Mouse (Mus musculus) macrophage (primary cell): Measurements from ENCODE around the gene Sgsm3. TPM values are rescaled to one million over a fixed set of nuclear protein-coding genes. Genes with fewer than 3 reads are reported as not detected.

Experiments
- H3K27ac ChIP-seq: fragments of 350-480 bp; formaldehyde crosslinking; 2 replicates; pipeline ENCODE4 v1.9.0; 2021
- H3K36me3 ChIP-seq: fragments of 350-480 bp; formaldehyde crosslinking; 2 replicates; pipeline ENCODE4 v1.9.0; 2021; ENCODE audit errors: inconsistent target
- H3K4me3 ChIP-seq: fragments of 350-480 bp; formaldehyde crosslinking; 2 replicates; pipeline ENCODE4 v1.9.0; 2021; ENCODE audit errors: inconsistent target
- H3K79me2 ChIP-seq: fragments of 350-480 bp; formaldehyde crosslinking; 2 replicates; pipeline ENCODE4 v1.9.0; 2021; ENCODE audit errors: inconsistent target
- WGBS: methylation state at CpG from one replicate; pipeline ENCODE4 v1.1.7; 2026; ENCODE audit warnings: inconsistent platforms; ENCODE audit not compliant: missing documents; 5-methylcytosine and 5-hydroxymethylcytosine counted together
- polyA plus RNA-seq: library from polyadenylated mRNA; stranded (reverse); fragments of 250-400 nt; gene quantifications from 3 replicates; pipeline ENCODE4 v1.2.4, GENCODE M21; 2018; ENCODE audit warnings: inconsistent platforms

Sgsm3 gene
- polyA plus RNA-seq, 1 experiment from 2014 or later = 10.3 TPM

DNA sequence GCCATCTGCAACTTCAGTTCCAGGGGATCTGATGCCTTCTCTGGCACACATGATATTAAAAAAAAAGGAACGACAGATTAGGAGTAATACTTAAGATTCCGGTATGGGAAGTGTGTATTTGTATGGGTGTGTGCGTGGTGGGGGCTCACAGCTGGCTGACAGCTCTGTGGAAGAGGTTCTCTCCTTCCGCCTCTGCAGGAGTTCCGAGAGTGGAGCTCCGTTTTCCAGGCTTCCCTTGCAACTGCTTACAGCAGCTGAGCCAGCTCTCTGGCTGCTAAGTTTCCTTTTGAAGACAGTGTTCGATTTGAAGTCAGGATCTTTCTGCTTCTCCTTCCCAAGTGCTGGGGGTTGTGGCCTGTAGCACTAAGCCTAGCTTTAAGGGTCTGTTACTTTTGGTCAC is 27.5 kb upstream of the Sgsm3 start:
- Histone ChIP-seq H3K79me2 (peaks cover 33% of the 10 kb centered on the region), H3K36me3 (peaks cover 30% of the 10 kb centered on the region), H3K4me3 (no peak overlapping the region), H3K27ac (no peak overlapping the region)
- WGBS = 83% methylated on average over 7 of the region's 7 CpGs

DNA sequence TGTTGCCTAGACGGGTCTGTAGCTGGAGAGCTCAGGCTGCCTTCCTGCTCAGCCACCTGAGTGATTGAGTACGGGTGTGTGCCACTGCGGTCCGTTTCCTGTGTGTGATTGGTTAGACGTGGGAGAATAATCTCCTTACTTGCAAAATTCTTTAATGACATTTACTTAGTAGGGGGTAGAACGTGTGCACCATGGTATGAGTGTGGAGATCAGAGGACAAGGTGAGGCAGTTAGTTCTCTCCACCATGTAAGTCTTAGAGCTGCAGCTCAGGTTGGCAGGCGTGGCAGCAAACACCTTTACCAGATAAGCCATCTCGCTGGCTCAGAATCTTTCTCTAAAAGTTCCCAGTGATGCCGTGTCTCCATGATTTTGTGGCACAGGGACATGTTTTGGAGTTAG is 23.6 kb upstream of the Sgsm3 start:
- no peak overlapping the region for H3K4me3 ChIP-seq
- H3K79me2 ChIP-seq = peaks cover 28% of the 10 kb centered on the region
- H3K27ac ChIP-seq = no peak overlapping the region
- 89% methylated on average over 9 of the region's 9 CpGs for WGBS
- peaks cover 52% of the 10 kb centered on the region for H3K36me3 ChIP-seq

DNA sequence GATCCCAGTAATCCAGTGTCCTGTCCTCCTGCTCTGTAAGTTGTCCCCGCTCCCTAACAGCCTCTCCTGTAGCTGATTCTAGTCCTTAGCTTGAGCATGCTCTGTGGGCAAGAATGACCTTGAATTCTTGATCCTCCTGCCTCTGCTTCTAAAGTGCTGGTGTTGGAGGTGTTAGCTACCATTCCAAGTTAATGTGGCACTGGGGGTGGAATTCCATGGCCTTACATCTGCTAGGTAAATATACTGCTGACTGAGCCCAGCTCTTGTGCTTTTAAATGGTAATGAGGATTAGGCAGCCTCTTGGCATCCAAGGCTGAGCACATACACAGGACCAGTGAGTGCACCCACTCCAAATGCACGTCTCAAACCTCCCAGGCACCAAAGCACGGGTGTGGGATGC is 22.7 kb upstream of the Sgsm3 start:
- Histone ChIP-seq H3K4me3 (no peak overlapping the region), H3K36me3 (peaks cover 60% of the 10 kb centered on the region)
- 83% methylated on average over 3 of the region's 3 CpGs for WGBS

DNA sequence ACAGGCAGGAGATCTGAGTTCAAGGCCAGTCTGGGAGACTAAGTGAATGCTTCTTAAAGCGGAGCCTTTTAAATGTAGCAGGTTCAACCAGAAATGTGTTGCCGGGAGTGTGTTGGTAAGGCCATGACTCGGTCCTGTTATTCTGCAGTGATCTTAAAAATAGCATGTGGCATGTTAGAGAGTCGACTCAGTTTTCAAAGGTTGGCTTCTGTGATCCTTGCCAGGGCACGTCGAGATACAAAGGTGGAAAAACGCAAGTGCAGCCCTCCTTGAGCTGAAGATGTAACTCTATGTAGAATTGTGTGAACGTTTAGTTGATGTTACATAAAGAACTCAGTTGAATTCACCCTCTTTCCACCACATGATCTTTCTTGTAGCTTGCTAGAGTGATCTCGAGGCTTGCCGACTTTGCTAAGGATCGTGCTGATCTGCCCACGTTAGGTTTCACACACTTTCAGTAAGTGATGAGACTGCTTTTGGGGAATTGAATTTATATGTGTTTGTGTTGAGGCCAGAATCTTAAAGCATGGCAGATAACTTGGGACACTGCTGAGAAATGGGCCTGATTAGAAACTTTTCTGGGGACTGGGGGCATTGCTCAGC is 21.6 kb upstream of the Sgsm3 start:
- Histone ChIP-seq H3K4me3 (no peak overlapping the region), H3K36me3 (peaks cover 71% of the 10 kb centered on the region), H3K27ac (no peak overlapping the region), H3K79me2 (peaks cover 8% of the 10 kb centered on the region; the same call in 1 of the 2 replicates)
- 98% methylated on average over 12 of the region's 12 CpGs for WGBS

More for the DNA sequence above, 22.7 kb upstream of the Sgsm3 start:
- H3K79me2 ChIP-seq = peaks cover 19% of the 10 kb centered on the region
- H3K27ac ChIP-seq = no peak overlapping the region

DNA sequence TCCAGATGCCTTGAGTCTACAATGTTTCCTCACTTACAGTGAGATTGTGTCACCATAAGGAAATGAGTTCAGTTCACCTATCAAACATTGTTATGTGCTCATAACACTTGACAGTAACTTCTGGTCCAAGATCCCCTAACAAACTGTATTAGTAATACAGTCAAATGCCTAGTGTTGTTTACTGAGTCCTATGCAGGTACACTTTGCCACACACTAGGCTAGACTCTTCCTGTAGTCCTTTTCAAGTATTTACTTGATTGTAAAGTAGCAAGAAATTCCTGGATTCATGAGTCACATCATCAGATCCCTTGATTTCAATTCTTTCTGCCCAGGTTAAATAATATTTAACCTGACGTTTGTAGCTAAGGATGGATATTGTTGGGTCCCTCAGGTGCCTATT is 8.2 kb upstream of the Sgsm3 start:
- peaks cover 47% of the 10 kb centered on the region for H3K36me3 ChIP-seq
- no peak overlapping the region for H3K4me3 ChIP-seq
- WGBS = 100% methylated on average over 1 of the region's 1 CpGs
- H3K27ac ChIP-seq = no peak overlapping the region
- no peaks in the 10 kb centered on the region for H3K79me2 ChIP-seq

DNA sequence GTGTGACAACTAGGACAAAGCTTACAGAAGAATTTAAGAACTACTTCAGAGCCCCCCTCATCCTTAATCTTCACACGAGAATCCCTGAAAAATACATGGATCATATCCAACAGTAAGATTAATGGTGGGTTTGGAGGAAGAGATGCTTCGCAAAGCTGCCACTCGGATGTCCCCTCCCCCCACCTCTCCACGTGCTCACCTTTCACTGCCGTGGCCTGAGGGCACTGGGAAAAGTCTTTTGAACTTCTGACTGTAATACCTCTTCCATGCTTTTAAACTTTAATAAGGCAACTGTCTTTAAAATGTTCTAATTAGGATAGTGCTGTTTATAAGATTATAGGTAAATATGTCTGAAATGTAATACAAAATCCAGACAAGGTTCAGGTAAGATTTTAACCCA is 3.3 kb upstream of the Sgsm3 start:
- 75% methylated on average over 5 of the region's 5 CpGs for WGBS
- H3K79me2 ChIP-seq = no peaks in the 10 kb centered on the region

DNA sequence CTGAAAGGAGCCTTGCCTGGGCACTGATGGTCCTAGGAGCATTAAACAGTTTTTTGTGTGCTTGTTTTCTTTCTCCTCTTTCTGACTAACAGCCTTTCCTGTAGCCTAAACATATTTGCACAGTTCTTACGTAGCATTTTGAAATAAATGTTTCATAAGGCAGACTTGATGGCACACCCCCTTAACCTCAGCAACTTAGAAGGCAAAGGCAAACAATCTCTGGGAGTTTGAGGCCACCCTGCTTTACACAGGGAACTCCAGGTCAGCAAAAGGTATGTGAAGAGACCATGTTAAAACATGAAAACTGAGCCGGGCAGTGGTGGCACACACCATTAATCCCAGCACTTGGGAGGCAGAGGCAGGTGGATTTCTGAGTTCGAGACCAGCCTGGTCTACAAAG is 1.9 kb upstream of the Sgsm3 start:
- H3K4me3 ChIP-seq = no peak overlapping the region
- H3K27ac ChIP-seq = no peak overlapping the region
- 92% methylated on average over 3 of the region's 3 CpGs for WGBS
- H3K36me3 ChIP-seq = no peaks in the 10 kb centered on the region
- peaks cover 5% of the 10 kb centered on the region; the same call in 1 of the 2 replicates for H3K79me2 ChIP-seq

More for the DNA sequence above, 3.3 kb upstream of the Sgsm3 start:
- Histone ChIP-seq H3K36me3 (peaks cover 5% of the 10 kb centered on the region; the same call in 1 of the 2 replicates), H3K27ac (no peak overlapping the region), H3K4me3 (no peak overlapping the region)

DNA sequence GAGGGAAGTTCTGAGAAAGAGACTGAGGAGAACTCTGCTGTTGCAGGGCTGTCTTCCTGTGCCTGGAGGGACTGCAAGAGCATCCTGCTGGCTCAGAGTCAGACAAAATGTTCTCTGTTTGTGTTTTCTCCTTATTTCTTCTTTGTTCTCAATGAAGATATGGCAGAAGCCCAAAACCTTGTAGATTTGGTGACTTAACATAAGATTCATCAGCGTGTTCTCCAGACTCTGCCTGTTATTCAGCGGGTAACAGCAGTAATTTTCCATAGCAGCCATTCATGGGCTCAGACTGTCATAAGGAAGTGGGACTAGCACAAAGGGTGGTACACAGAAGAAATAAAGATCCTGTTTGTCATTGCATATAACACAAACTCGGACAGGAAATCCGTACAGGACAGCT is 2.0 kb downstream of the Sgsm3 start:
- no peak overlapping the region for H3K27ac ChIP-seq
- H3K4me3 ChIP-seq = no peak overlapping the region
- 74% methylated on average over 4 of the region's 4 CpGs for WGBS
- H3K79me2 ChIP-seq = peaks cover 5% of the 10 kb centered on the region; the same call in 1 of the 2 replicates
- no peaks in the 10 kb centered on the region for H3K36me3 ChIP-seq

DNA sequence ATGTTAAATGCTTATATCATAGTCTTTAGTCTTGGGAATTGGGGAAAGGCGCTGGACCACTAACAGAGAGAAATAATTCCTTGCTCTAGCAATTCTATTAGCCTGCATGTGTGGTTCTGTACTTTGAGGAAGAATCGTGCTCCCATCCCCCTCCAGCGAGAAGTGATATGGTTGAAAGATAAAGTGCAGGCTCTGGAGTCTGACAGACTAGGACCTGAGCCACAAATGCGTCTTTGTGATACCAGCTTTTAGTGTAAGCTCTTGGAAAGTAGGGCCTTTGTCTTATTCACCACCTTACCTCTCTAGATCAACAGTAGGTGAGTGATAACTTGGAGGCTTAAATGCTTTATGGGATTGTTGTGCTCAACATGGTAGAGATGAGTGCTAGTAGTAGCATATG is 3.6 kb downstream of the Sgsm3 start:
- WGBS = 91% methylated on average over 3 of the region's 4 CpGs
- Histone ChIP-seq H3K36me3 (no peaks in the 10 kb centered on the region), H3K27ac (no peak overlapping the region), H3K79me2 (peaks cover 5% of the 10 kb centered on the region; the same call in 1 of the 2 replicates), H3K4me3 (no peak overlapping the region)

DNA sequence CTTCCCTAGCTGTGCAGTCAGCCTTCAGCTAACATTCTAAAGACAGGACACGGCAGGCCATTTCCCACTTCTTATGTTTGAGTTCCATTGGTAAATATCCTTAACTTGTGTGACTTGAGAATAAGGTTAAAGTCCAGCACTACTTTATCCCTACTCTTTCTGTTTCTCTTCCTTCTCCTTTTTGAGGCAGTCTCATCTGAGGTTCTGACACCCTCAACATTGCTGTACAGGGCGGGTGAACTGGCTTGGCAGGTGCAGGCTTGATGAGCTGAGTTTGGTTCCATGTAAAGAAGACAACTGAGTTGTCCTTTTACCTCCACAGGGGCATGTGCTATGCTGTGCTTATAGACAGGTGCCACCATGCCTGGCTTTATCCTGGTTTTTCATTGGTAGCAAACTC is 5.7 kb downstream of the Sgsm3 start:
- H3K4me3 ChIP-seq = no peak overlapping the region
- H3K27ac ChIP-seq = no peak overlapping the region
- H3K36me3 ChIP-seq = no peaks in the 10 kb centered on the region
- H3K79me2 ChIP-seq = peaks cover 5% of the 10 kb centered on the region; the same call in 1 of the 2 replicates
- WGBS = 83% methylated on average over 2 of the region's 2 CpGs

DNA sequence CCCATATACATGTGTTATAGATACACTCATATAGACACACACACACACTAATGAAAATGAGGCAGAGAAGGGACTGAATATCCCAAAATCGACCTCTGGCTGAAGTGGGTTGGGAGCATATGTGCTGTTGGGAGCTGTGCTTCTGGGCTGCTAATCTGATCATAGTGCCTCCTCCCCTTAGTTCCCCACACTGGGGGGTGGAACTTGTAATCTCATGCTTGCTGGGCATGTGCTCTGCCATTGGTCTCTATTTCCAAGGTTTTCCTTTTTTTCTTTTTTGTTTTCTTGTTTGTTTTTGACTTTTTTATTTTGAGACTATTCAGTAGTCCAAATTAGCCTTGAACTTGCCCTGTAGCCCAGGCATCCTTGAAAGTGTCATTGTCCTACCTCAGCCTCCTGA is 10.8 kb downstream of the Sgsm3 start:
- WGBS = 71% methylated on average over 1 of the region's 1 CpGs
- H3K36me3 ChIP-seq = no peaks in the 10 kb centered on the region
- H3K79me2 ChIP-seq = no peaks in the 10 kb centered on the region; the same call in 1 of the 2 replicates
- no peak overlapping the region for H3K27ac ChIP-seq
- H3K4me3 ChIP-seq = no peak overlapping the region

DNA sequence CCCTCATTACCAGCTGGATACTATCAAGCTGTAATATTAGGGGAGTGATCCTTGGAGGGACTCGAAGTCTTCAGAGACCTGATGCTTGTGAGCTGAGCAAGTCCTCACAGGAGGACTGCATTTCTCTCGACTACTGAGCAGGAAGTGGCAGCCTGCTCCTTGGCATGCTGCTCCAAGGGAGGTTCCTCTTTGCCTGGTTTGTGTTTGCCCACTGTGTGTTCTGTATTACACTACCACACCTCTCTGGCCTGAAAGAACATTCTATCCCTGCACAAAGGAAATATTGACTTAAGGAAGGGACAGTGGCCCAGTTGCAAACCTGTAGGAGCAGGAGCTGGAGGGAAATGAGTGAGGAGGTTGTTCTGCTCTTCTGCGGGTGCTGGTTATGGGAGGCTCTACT is 12.1 kb downstream of the Sgsm3 start:
- H3K27ac ChIP-seq = no peak overlapping the region
- WGBS = 26% methylated on average over 3 of the region's 3 CpGs
- no peak overlapping the region for H3K4me3 ChIP-seq
- no peaks in the 10 kb centered on the region; the same call in 1 of the 2 replicates for H3K79me2 ChIP-seq
- H3K36me3 ChIP-seq = no peaks in the 10 kb centered on the region

DNA sequence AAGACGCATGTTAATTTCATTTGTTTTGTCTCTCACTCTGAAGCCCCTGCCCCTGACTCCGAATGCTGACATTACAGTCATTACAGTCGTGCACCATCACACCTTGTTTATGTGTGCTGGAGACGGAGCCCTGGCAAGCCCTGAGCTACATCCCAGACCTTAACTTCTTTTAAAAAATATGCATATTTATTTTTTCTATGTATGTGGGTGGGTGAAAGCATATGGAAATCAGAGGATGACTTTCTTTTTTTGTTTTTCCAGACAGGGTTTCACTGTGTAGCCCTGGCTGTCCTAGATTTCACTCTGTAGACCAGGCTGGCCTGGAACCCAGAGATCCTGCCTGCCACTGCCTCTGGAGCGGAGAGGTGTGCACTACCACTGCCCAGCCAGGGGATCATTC is 17.4 kb downstream of the Sgsm3 start:
- Histone ChIP-seq H3K36me3 (no peaks in the 10 kb centered on the region), H3K4me3 (no peak overlapping the region), H3K27ac (no peak overlapping the region), H3K79me2 (no peaks in the 10 kb centered on the region; the same call in 1 of the 2 replicates)
- 96% methylated on average over 5 of the region's 5 CpGs for WGBS

DNA sequence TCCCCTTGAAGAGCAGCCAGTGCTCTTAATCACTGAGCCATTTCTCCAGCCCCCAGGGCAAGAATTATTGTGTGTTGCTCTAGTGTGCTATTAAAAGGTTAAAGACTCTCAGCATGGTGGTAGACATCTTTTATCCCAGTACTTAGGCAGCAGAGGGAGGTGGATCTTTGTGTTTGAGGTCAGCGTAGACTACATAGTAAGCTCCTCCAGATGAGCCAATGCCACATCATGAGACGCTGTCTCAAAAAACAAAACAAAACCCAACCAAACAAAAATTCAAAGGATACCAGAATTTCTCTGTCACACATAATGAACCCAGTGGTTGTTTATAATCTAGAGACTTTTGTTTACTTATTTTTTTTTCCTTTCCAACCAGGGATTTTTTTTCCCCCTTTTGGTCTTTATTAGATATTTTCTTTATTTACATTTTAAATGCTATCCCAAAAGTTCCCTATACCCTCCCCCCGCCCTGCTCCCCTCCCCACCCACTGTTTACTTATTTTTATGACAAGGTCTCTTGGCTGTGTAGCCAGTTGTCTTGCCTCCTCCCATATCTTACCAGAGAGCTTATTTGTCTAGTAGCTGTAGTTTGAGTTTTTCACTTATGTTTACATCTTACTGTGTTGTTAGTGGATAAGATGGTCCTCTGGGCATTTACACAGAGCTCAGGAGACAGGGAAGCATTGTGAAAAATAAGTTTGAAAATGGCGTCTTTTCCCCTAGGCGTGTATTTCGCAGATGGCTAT is 18.7 kb downstream of the Sgsm3 start:
- WGBS = 98% methylated on average over 6 of the region's 6 CpGs
- no peaks in the 10 kb centered on the region for H3K79me2 ChIP-seq
- H3K36me3 ChIP-seq = no peaks in the 10 kb centered on the region
- H3K4me3 ChIP-seq = no peak overlapping the region
- no peak overlapping the region for H3K27ac ChIP-seq

DNA sequence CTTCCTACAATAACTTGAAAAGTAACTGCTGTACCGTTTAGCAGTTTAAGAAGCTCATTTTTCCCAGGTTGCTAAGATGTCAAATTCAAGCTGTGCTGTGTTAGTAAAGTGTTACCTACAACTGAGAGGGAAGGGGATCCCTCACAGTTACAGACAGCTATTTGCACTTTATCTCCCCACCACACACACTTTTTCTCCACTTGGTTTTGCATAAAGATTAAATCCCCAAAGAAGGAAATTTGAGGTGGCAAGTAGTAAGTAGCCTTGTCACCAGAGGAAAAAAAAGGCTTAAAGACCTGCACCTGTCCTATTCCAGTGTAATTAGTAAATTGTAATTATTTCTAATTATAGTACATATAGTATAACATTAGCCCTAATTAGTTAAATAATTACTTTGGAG is 19.5 kb downstream of the Sgsm3 start:
- Histone ChIP-seq H3K4me3 (no peak overlapping the region), H3K36me3 (no peaks in the 10 kb centered on the region), H3K27ac (no peak overlapping the region), H3K79me2 (no peaks in the 10 kb centered on the region)
- WGBS = 100% methylated on average over 1 of the region's 1 CpGs
